Mouse (Mus musculus) retina, adult 2 months (tissue): Measurements from ENCODE around the gene Nr6a1.
A peak's percentile ranks its signal among the peaks of the same experiment; 100 is the strongest.

ENCODE experiments used
- DNase-seq: peaks from one replicate; pipeline ENCODE4 v3.0.0-alpha.2; 2012; ENCODE audit warnings: low read depth, low spot score

The Nr6a1 gene

DNA sequence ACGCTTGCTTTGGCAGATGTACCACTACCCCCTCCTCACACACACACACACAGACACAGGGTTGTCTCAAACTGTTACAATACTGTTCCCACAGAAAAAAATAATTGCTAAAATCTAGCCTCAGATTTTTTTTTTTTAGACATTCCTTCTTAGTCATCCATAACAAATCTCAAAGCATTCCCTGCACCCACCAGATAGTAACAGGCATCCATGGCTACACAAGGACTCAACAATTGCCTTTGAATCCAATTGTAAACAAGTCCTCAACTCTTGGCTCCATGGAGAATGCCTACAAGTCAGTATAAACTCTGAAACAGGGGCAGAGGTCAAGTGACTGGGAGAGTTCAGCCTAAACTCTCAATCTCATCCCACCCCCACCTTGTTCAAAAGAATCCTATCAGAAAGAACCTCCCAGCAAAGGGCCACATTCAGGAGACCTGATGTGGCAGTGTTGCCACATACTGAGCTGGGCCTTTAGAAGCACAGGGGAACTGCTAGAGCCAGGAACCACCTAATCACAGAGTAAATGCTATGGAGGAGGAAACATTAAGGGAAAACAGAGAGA, 52.9 kb downstream of the Nr6a1 start:
- no peak for DNase-seq

DNA sequence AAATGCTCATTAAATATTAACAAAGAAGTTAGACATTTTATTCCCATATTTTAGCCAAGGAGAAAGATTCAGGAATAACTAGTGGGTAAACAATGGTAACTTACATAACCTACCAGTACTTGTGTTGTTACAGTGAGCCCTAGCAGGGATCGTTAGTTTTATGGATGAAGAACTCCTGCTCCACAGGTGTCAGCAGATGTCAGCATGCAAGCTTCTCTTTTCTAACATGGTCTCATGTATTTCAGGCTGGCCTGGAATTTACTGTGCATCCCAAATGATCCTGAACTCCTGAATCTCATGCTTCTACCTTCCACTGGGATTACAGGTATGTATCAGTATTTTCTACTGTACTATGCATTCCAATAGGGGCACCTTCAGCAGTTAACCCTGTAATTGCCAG, 54.8 kb downstream of the Nr6a1 start:
- DNase-seq: no peak

DNA sequence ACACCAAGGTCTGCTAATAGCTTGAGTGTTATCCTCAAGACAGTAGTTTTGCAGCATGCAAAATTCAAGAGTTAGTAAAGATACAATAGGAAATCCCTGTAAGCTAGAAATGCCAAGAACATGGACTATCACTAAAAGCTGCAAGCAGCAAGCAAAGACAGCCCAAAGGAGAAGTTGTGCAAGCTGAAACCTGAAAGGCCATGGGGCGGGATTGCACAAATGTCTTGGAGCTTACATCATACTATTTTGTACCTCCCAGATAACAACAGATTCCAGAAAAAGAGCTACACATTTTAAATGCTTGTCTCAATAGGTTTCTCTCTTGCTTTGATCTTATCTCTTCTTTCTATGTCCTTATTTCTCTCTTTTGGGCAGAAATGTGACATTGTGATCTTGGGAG, 60.8 kb downstream of the Nr6a1 start:
- DNase-seq: no peak

- peak; percentile 22 for DNase-seq
Measured at GRCm38 (mm10) chr2:38864011-38864410, 63.5 kb downstream of the Nr6a1 start.

DNA sequence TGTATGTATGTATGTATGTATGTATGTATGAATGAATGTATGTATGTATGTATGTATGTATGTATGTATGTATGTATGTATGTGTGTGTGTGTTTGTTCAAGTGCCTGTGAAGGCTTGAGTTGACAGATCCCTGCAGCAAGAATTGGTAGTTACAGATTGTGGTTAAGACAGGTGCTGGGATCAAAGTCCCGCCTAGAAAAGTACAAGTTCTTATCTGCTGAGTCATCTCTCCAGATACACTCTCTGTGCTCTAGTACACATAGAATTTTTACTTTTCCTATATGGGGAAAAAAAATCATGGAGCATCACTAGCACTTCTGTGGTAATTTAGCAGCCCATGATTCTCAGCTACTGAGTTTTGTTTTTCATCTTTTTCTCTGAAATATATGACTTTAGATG, 75.7 kb downstream of the Nr6a1 start:
- no peak for DNase-seq

DNA sequence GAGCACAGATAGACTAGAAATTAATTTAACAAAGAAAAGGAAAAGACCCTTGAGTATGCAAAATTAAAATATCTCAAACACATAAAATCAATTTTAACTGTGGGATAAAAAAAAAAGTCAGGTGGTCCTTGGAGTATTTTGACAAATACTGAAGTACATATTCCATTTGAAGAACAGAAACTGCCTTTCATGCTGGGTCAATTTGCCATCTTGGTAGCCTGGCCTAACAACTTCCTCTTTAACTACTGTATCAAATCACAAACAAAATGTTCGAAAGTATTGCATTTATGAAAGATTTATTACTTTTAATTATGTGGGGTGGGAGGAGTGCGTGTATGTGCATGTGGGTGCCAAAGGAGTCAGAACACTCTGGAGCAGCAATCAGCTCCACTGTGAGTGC, 81.2 kb downstream of the Nr6a1 start:
- no peak for DNase-seq

GRCm38 (mm10) chr2:38835489-38835888, 92.0 kb downstream of the Nr6a1 start:
- DNase-seq: no peak

- DNase-seq: no peak
Measured at GRCm38 (mm10) chr2:38831976-38832375, 95.5 kb downstream of the Nr6a1 start.

DNA sequence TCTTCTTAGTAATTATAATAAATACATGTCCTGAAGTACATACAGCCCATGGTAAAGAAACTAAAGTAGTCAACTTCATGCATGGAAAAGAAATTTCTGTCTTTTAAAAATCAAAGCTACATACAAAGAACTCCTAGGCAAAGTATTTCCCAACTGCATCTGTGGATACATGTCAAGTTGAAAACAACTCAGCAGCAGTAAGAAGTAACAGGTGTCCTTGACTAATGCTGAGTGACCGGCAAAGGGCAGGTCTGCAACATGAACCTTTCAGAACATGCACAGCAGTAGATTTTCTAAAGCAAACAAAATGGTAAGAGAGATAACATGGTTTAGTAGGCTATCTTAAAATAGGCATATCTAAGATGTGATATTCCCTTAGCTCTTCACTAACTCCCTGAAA, 98.0 kb downstream of the Nr6a1 start:
- DNase-seq: no peak

DNA sequence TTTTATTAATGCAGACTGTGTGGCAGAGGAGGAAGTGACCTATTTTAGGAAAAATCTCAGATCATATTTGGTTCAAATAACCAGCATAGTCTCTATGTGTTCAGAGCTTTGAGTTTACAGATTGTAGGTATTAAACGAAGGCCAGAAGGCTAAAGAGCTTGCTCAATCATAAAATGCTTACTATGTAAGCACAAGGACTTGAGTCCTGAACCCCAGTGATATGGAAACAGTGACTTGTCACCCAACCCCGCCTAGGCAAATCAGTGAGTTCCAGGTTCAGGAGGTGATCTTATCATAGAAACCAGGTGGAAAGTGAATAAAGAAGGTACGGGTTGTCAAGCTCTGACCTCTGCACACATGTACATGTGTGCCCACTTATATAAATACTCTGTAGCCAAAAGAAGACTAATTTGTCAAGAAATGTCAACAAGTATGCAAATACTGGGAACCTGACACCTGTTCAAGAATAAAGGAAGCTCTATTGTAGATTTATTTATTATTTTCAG, 99.6 kb downstream of the Nr6a1 start:
- DNase-seq: no peak

DNA sequence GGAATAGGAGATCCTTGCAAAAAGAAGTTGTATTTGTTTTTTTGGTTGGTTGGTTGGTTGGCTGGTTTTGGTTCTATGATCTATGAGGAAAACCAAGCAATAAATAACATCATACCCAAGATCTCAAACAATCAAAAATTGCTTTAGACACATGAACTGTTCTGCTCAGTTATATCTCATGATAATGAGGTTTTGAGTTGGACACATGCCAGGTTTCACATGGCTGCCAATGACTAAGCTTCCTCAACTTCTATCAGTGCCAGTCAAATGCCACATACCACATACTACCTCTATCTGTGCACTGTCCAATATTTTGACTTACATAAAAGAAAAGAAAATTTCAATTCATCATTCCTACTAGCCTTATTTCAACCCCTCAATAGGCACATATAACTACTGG, 101.3 kb downstream of the Nr6a1 start:
- no peak for DNase-seq

- DNase-seq: no peak
Measured at GRCm38 (mm10) chr2:38824791-38825768, 102.4 kb downstream of the Nr6a1 start.

DNA sequence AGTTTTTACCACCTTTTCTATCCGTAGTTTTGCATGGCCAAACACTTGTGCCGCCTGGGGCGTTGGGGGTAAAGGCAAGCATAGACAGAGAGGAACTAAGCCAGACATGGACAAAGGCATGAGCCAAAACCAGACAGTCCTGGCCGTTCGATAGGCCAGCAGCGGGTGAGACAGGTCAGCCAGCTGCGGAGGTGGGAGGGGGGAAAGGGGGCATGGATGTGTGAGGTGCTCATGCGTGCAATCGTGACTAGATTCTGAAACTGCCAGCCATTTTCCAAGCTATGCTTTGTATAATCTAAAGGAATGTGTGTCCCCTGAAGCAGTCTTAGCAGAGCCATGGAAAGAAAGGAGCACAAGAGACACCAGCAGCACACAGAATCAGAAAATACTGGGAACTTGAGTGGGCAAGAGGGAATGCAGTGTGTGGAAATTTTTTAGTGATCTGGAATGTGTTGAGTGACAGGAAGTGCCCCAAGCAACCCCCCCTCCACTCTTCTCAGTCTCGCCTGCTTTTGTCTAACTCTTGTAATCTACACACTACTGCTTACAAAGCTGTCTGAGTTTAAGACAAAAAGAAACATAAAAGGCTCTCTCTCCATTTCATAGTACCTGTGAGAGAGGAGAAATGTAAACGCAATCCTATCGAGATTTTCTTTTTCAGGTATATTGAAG, 103.4 kb downstream of the Nr6a1 start:
- DNase-seq: peak; percentile 32

- DNase-seq: no peak
Measured at GRCm38 (mm10) chr2:38823406-38823805, 104.1 kb downstream of the Nr6a1 start.

GRCm38 (mm10) chr2:38822995-38823394, 104.5 kb downstream of the Nr6a1 start:
- DNase-seq: peak; percentile 30

DNA sequence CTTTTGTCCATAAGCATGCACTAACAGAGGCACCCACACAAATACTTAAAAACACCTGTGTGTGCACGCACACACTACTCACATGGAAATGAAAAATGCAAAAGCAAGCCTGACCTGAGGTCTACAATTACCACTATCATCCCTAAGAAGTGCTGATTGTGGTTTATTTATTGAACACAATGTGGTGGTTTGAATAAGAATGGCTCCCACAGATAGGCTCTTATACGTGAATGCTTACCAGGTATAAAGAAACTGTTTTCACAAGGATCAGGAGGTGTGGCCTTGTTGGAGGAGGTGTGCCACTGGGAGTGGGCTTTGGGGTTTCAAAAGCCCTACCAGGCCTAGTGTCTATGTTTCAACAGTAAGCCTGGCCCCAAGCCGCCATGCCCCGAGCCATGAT, 110.0 kb downstream of the Nr6a1 start:
- no peak for DNase-seq

- peak; percentile 34 for DNase-seq
Measured at GRCm38 (mm10) chr2:38797087-38797624, 130.3 kb downstream of the Nr6a1 start.

- no peak for DNase-seq
Measured at GRCm38 (mm10) chr2:38787338-38787737, 140.2 kb downstream of the Nr6a1 start.

- DNase-seq: no peak
Measured at GRCm38 (mm10) chr2:38786216-38786960, 141.1 kb downstream of the Nr6a1 start.

DNA sequence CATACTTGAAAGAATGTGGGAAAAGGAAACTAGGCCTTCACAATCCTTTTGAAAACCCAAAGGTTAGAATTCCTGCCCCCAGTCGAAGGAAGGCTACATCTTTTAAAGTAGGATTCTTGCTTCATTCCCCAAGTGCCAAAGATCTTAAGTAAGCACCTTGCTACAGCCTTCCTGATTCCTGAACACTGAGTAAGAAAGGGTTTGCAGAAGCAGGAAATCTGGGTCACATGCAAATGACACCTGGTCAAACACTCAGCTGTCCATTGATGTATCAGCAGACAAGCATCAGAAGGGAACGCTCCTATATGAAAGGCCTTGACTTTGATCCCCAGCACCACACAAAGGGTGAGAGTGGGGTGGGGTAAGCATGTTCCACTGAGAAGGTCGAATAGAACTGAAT, 142.4 kb downstream of the Nr6a1 start:
- DNase-seq: no peak

DNA sequence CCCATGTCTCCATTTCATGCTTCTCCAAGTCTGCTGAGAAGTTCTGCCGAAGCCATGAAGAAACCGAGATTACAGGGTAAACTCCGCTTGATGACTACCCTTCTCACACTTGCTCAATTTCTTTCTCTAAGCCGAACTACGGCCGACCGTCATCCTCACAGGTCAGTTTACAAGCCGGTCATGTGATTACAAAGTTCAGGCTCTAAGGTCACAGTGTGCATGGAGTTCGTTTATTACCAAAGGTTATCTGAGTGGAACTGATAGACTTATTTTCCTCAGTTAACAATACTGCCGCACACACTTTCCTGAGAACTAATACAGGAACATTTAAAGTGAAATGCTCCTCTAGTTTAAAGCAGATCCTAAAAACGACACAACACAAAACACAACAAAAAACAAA, 143.1 kb downstream of the Nr6a1 start:
- DNase-seq: no peak
